Mouse (Mus musculus) spleen, adult 2 months (tissue): ENCODE data around the gene Ints6l.

Experiments used
- CTCF ChIP-seq: fragments of 200-500 bp; IDR thresholded peaks from 2 replicates; pipeline ENCODE4 v1.5.1; 2011; ENCODE audit warnings: mild to moderate bottlenecking, inconsistent platforms; ENCODE audit not compliant: insufficient read depth, insufficient read length, insufficient replicate concordance; ENCODE audit errors: extremely low read depth
- POLR2A ChIP-seq: fragments of 200-500 bp; IDR thresholded peaks from 2 replicates; pipeline ENCODE4 v1.6.1; 2011; ENCODE audit warnings: low read depth, low read length, inconsistent platforms

- TF ChIP-seq CTCF (no peak), POLR2A (no peak)
Observed at GRCm38 (mm10) chrX:56456379-56456778, 1.7 kb downstream of the Ints6l start.
